Mouse (Mus musculus): ENCODE data around the gene Fv1.

- no peak for TF ChIP-seq POLR2A (IDR thresholded peaks at IDR 0.05; ENCODE audit: low read depth, low read length)
- no peak for TF ChIP-seq CTCF (conservative IDR thresholded peaks at IDR 0.05; ENCODE audit: insufficient read depth, insufficient read length, low read depth, low read length)
These were observed 34.2 kb downstream of the Fv1 start for GRCm38 (mm10) chr4:147902906-147903500.
